Mouse (Mus musculus) liver, embryonic 15.5 days (tissue): Measurements from ENCODE around the gene Phldb3. TPM values are rescaled to one million over a fixed set of nuclear protein-coding genes. Genes with fewer than 3 reads are reported as not detected.

ENCODE experiments used
- ATAC-seq: fragments of 200-750 bp; cut with Nextera tagmentation; 2 replicates; pipeline ENCODE4 v1.8.0; 2017; ENCODE audit warnings: moderate number of reproducible peaks, mild to moderate bottlenecking, moderate library complexity; ENCODE audit not compliant: insufficient read depth
- H3K27ac ChIP-seq: fragments of 300-500 bp; sonication (generic); replicated peaks from 2 replicates; pipeline ENCODE4 v1.5.1; 2015; ENCODE audit warnings: mild to moderate bottlenecking, inconsistent platforms
- H3K27me3 ChIP-seq: fragments of 300-500 bp; sonication (generic); 2 replicates; pipeline ENCODE4 v1.6.1; 2015; ENCODE audit warnings: mild to moderate bottlenecking, inconsistent platforms
- H3K36me3 ChIP-seq: fragments of 300-500 bp; sonication (generic); replicated peaks from 2 replicates; pipeline ENCODE4 v1.6.1; 2015; ENCODE audit warnings: moderate library complexity, mild to moderate bottlenecking, inconsistent platforms
- H3K4me1 ChIP-seq: fragments of 300-500 bp; sonication (generic); replicated peaks from 2 replicates; pipeline ENCODE4 v1.6.1; 2015; ENCODE audit warnings: inconsistent platforms
- H3K4me2 ChIP-seq: fragments of 300-500 bp; sonication (generic); 2 replicates; pipeline ENCODE4 v1.6.1; 2015; ENCODE audit warnings: moderate library complexity, mild to moderate bottlenecking, inconsistent platforms
- H3K4me3 ChIP-seq: fragments of 300-500 bp; sonication (generic); replicated peaks from 2 replicates; pipeline ENCODE4 v1.5.1; 2015; ENCODE audit warnings: mild to moderate bottlenecking, inconsistent platforms
- H3K9ac ChIP-seq: fragments of 300-500 bp; sonication (generic); 2 replicates; pipeline ENCODE4 v1.6.1; 2015; ENCODE audit warnings: moderate library complexity, mild to moderate bottlenecking, inconsistent platforms
- H3K9me3 ChIP-seq: fragments of 300-500 bp; sonication (generic); replicated peaks from 2 replicates; pipeline ENCODE4 v1.6.1; 2016; ENCODE audit warnings: inconsistent platforms
- WGBS: fragments of 180-500 bp; shearing (Covaris S2); methylation state at CpG from one replicate; pipeline ENCODE4 v1.1.7; 2015; ENCODE audit warnings: mixed read lengths; ENCODE audit not compliant: insufficient replicate concordance; 5-methylcytosine and 5-hydroxymethylcytosine counted together
- polyA plus RNA-seq: library from polyadenylated mRNA; unstranded; fragments of >200 nt; fragmentation: Nextera tagmentation; extraction: Ambion mirVana; gene quantifications from 2 replicates; pipeline ENCODE4 v1.2.1, GENCODE M21; 2015

The Phldb3 gene
- polyA plus RNA-seq: 0.10 and 0.12 TPM in 2 replicates

- Histone ChIP-seq H3K9me3 (no peaks in the 10 kb centered on the region), H3K4me3 (peak within 1 kb of the TSS; percentile 63), H3K36me3 (no peaks in the 10 kb centered on the region), H3K27me3 (peaks cover 31% of the 10 kb centered on the region), H3K4me2 (peak within 1 kb of the TSS; percentile 92), H3K9ac (peak within 1 kb of the TSS; percentile 58), H3K4me1 (peaks cover 42% of the 10 kb centered on the region), H3K27ac (0 out of 2 replicates have a peak within 1 kb of the TSS, but pooled peaks have one; percentile 30)
- WGBS: 1% methylated on average over 27 of the region's 27 CpGs
- peak; percentile 40 for ATAC-seq
Observed at GRCm38 (mm10) chr7:24610144-24610878, at the start of gene Phldb3. Gene Phldb3 (plus strand): TSS chr7:24610763.

GRCm38 (mm10) chr7:24561450-24561849 is 49.1 kb upstream of the Phldb3 start:
- no peak overlapping the region for H3K27ac ChIP-seq
- H3K4me1 ChIP-seq: 0 out of 2 replicates have a peak, but pooled peaks cover 3% of the 10 kb centered on the region
- H3K9me3 ChIP-seq: no peaks in the 10 kb centered on the region
- H3K4me3 ChIP-seq: no peak overlapping the region
- ATAC-seq: no peak
- H3K27me3 ChIP-seq: no peaks in the 10 kb centered on the region
- 75% methylated on average over 4 of the region's 4 CpGs for WGBS
- H3K4me2 ChIP-seq: no peak overlapping the region
- H3K36me3 ChIP-seq: peaks cover 60% of the 10 kb centered on the region
- no peak overlapping the region for H3K9ac ChIP-seq

GRCm38 (mm10) chr7:24563191-24563836 is 47.2 kb upstream of the Phldb3 start:
- no peak overlapping the region for H3K4me3 ChIP-seq
- H3K9ac ChIP-seq: no peak overlapping the region
- no peaks in the 10 kb centered on the region for H3K27me3 ChIP-seq
- no peak overlapping the region for H3K4me2 ChIP-seq
- 82% methylated on average over 8 of the region's 8 CpGs for WGBS
- peaks cover 75% of the 10 kb centered on the region for H3K36me3 ChIP-seq
- no peak for ATAC-seq
- no peak overlapping the region for H3K27ac ChIP-seq
- 0 out of 2 replicates have a peak, but pooled peaks cover 3% of the 10 kb centered on the region for H3K4me1 ChIP-seq
- no peaks in the 10 kb centered on the region for H3K9me3 ChIP-seq

- H3K9me3 ChIP-seq: no peaks in the 10 kb centered on the region
- peaks cover 76% of the 10 kb centered on the region for H3K36me3 ChIP-seq
- no peak overlapping the region for H3K4me3 ChIP-seq
- H3K27me3 ChIP-seq: no peaks in the 10 kb centered on the region
- 0 out of 2 replicates have a peak, but pooled peaks cover 3% of the 10 kb centered on the region for H3K4me1 ChIP-seq
- ATAC-seq: no peak
- 68% methylated on average over 4 of the region's 4 CpGs for WGBS
- no peak overlapping the region for H3K27ac ChIP-seq
- H3K9ac ChIP-seq: no peak overlapping the region
- no peak overlapping the region for H3K4me2 ChIP-seq
Observed at GRCm38 (mm10) chr7:24563837-24564206, 46.7 kb upstream of the Phldb3 start.

- Histone ChIP-seq H3K9me3 (no peaks in the 10 kb centered on the region), H3K27me3 (no peaks in the 10 kb centered on the region), H3K9ac (no peak overlapping the region), H3K4me2 (no peak overlapping the region), H3K4me3 (no peak overlapping the region), H3K27ac (no peak overlapping the region), H3K4me1 (0 out of 2 replicates have a peak, but pooled peaks cover 3% of the 10 kb centered on the region), H3K36me3 (peaks cover 71% of the 10 kb centered on the region)
- 64% methylated on average over 6 of the region's 6 CpGs for WGBS
- ATAC-seq: peak; percentile 47; the same call in 1 of the 2 replicates
Observed at GRCm38 (mm10) chr7:24564607-24565265, 45.8 kb upstream of the Phldb3 start.

- Histone ChIP-seq H3K9me3 (no peaks in the 10 kb centered on the region), H3K4me1 (0 out of 2 replicates have a peak, but pooled peaks cover 3% of the 10 kb centered on the region), H3K4me3 (no peak overlapping the region), H3K27me3 (no peaks in the 10 kb centered on the region), H3K9ac (no peak overlapping the region), H3K27ac (no peak overlapping the region), H3K36me3 (peaks cover 70% of the 10 kb centered on the region), H3K4me2 (no peak overlapping the region)
- no peak for ATAC-seq
- WGBS: 78% methylated on average over 11 of the region's 11 CpGs
Observed at GRCm38 (mm10) chr7:24565627-24566026, 44.9 kb upstream of the Phldb3 start.

- Histone ChIP-seq H3K4me1 (0 out of 2 replicates have a peak, but pooled peaks cover 3% of the 10 kb centered on the region), H3K9ac (no peak overlapping the region), H3K4me3 (no peak overlapping the region), H3K36me3 (peaks cover 70% of the 10 kb centered on the region), H3K27me3 (no peaks in the 10 kb centered on the region), H3K4me2 (no peak overlapping the region), H3K9me3 (no peaks in the 10 kb centered on the region), H3K27ac (no peak overlapping the region)
- ATAC-seq: no peak
- WGBS: 85% methylated on average over 9 of the region's 9 CpGs
Observed at GRCm38 (mm10) chr7:24566206-24566605, 44.4 kb upstream of the Phldb3 start.

GRCm38 (mm10) chr7:24568512-24568911 is 42.1 kb upstream of the Phldb3 start:
- H3K9me3 ChIP-seq: no peaks in the 10 kb centered on the region
- 0 out of 2 replicates have a peak, but pooled peaks cover 10% of the 10 kb centered on the region for H3K4me1 ChIP-seq
- 72% methylated on average over 4 of the region's 4 CpGs for WGBS
- no peaks in the 10 kb centered on the region for H3K27me3 ChIP-seq
- H3K4me3 ChIP-seq: no peak overlapping the region
- H3K9ac ChIP-seq: no peak overlapping the region
- no peak overlapping the region for H3K4me2 ChIP-seq
- no peak overlapping the region for H3K27ac ChIP-seq
- no peak for ATAC-seq
- H3K36me3 ChIP-seq: peaks cover 53% of the 10 kb centered on the region

GRCm38 (mm10) chr7:24571071-24571470 is 39.5 kb upstream of the Phldb3 start:
- Histone ChIP-seq H3K9me3 (no peaks in the 10 kb centered on the region), H3K27ac (no peak overlapping the region), H3K9ac (no peak overlapping the region), H3K4me1 (peaks cover 20% of the 10 kb centered on the region; the same call in 1 of the 2 replicates), H3K4me2 (no peak overlapping the region), H3K36me3 (peaks cover 39% of the 10 kb centered on the region), H3K27me3 (no peaks in the 10 kb centered on the region), H3K4me3 (no peak overlapping the region)
- WGBS: 73% methylated on average over 4 of the region's 4 CpGs
- no peak for ATAC-seq

GRCm38 (mm10) chr7:24572455-24572854 is 38.1 kb upstream of the Phldb3 start:
- H3K27ac ChIP-seq: no peak overlapping the region
- ATAC-seq: no peak
- H3K4me3 ChIP-seq: no peak overlapping the region
- H3K4me1 ChIP-seq: peaks cover 20% of the 10 kb centered on the region; the same call in 1 of the 2 replicates
- no peak overlapping the region for H3K4me2 ChIP-seq
- no peaks in the 10 kb centered on the region for H3K27me3 ChIP-seq
- no peaks in the 10 kb centered on the region for H3K9me3 ChIP-seq
- WGBS: 61% methylated on average over 5 of the region's 5 CpGs
- H3K36me3 ChIP-seq: peaks cover 25% of the 10 kb centered on the region
- H3K9ac ChIP-seq: no peak overlapping the region
